Mouse (Mus musculus): ENCODE results near the gene Zfp967.
"Not testable (repeated sequence)": the region's sequence is repeated elsewhere in the genome, so short reads cannot be mapped to it uniquely, and the experiment has no call there.

Gene Zfp967

DNA sequence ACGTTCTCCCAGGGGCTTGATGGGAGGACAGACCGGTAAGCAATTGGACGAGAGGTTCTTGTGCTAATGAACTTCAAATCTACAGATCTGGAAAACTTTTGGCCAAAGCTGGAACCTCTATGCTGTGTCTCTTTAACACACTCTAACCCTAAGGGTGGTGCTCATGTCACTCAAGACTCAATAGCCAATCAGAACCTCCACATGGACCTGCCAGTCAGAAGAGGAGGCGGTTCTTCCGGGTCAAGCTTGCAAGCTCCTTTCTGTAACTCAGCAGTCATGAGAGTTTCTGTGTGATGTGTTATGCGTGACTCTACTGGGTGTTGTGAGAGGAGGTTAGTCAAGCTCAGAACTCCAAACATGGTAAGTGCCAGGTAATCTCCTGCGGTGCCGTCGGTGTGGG is at the start of gene Zfp967:
TSS of gene Zfp967 (plus strand) at position 301 of the 400 bp plus-strand sequence.
- in situ Hi-C loops (cut with MboI, MseI): not testable (repeated sequence)

DNA sequence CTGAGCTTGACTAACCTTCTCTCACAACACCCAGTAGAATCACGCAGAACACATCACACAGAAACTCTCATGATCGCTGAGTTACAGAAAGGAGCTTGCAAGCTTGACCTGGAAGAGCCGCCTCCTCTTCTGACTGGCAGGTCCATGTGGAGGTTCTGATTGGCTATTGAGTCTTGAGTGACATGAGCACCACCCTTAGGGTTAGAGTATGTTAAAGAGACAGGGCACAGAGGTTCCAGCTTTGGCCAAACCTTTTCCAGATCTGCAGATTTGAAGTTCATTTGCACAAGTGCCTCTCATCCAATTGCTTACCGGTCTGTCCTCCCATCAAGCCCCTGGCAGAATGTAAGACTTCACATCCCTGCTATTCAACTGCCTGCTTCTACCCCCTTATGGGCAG is 34.2 kb upstream of the Zfp967 start, which contains the start of gene Gm14434:
TSS of gene Gm14434 (minus strand) at position 101 of the 400 bp plus-strand sequence.
- in situ Hi-C loops (cut with MboI, MseI): loop anchor here (10.0 to 25.0 kb wide), 3 partner anchors 218 to 1324 kb away; partner anchors contain the start of gene Gm14305 (in 2 of the 2)
